9 mouse cellular contexts compared by ENCODE assay signal in the genomic region with DNA sequence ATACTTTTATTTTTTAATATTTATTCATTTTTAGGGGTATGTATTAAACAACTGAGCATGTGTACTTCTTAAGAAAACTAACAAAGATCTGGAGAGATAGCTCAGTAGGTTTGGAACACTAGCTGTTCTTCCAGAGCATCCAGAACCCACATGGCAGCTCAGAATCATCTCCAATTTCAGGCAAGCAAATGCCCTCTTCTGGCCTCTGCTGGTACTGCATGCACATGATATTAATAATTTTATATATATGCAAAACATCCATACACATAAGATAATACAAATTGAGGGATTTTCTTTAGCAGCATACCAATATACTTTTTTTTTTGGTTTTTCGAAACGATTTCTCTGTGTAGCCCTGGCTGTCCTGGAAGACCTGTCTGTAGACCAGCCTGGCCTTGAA. TPM values are rescaled to one million over a fixed set of nuclear protein-coding genes. Genes with fewer than 3 reads are reported as not detected.
A peak's percentile ranks its signal among the peaks of the same experiment; 100 is the strongest.
DNase-seq lines count a peak whose midpoint lies in the region; ATAC-seq and TF ChIP-seq lines count a peak whose summit lies in the region.
"Had no signal": no experiment of that assay in that cellular context is flagged by ENCODE, and none has a peak within 500 bp of the region (broad histone marks: within the 10 kb centered on the region; RNA-seq: fewer than 3 reads in every experiment).

No protein-coding gene starts in this region.

- TF ChIP-seq POLR2A in cortical plate, adult 2 months (IDR thresholded peaks at IDR 0.05; ENCODE audit: extremely low read depth, insufficient read depth, low read length) = no peak

- H3K36me3 ChIP-seq in heart, embryonic 10.5 days = 0 out of 2 replicates have a peak, but pooled peaks cover under 1% of the 10 kb centered on the region
- peaks cover 2% of the 10 kb centered on the region; the same call in 1 of the 2 replicates for H3K36me3 ChIP-seq in E14TG2a.4 (ENCODE audit: insufficient read depth, low read length)
- H3K36me3 ChIP-seq: stomach, embryonic 15.5 days had no signal

- H3K4me1 ChIP-seq in heart, embryonic 10.5 days = peaks cover 5% of the 10 kb centered on the region; the same call in 1 of the 2 replicates
- peaks cover 16% of the 10 kb centered on the region for H3K4me1 ChIP-seq in E14TG2a.4 (replicated peaks; ENCODE audit: low read depth, low read length)
- H3K4me1 ChIP-seq in cortical plate, adult 2 months (ENCODE audit: control insufficient read depth, insufficient read depth, low read length) = 0 out of 2 replicates have a peak, but pooled peaks cover 1% of the 10 kb centered on the region

- H3K27ac ChIP-seq in heart, embryonic 10.5 days = no peak overlapping the region
- H3K27ac ChIP-seq in cortical plate, adult 2 months (ENCODE audit: insufficient read depth, low read length) = no peak overlapping the region
- H3K27ac ChIP-seq: stomach, embryonic 15.5 days had no signal

- DNase-seq in heart, adult 8-10 months (ENCODE audit: low spot score) = peak; percentile 7
- DNase-seq in heart, embryonic 10.5 days (ENCODE audit: low spot score) = no peak
- peak; percentile 80 for DNase-seq in 416B (ENCODE audit: low read depth)
- peak; percentile 62 to 69 for DNase-seq in layer of hippocampus, postnatal 10 days (ENCODE audit: low spot score in 2 of 2)
- DNase-seq in natural killer cell, adult 2 months (ENCODE audit: low spot score in 2 of 2) = peak; percentile 33 to 47

- H3K9me3 ChIP-seq in heart, embryonic 10.5 days = no peaks in the 10 kb centered on the region
- no peaks in the 10 kb centered on the region for H3K9me3 ChIP-seq in E14TG2a.4 (ENCODE audit: low read length)
- H3K9me3 ChIP-seq: stomach, embryonic 15.5 days had no signal

- WGBS in heart, embryonic 10.5 days = 61% methylated on average over 2 of the region's 2 CpGs

- H3K27me3 ChIP-seq in heart, embryonic 10.5 days (ENCODE audit: insufficient read depth, poor library complexity, severe bottlenecking) = no peaks in the 10 kb centered on the region
- H3K27me3 ChIP-seq in E14TG2a.4 (ENCODE audit: insufficient read depth, low read length) = no peaks in the 10 kb centered on the region
- H3K27me3 ChIP-seq: stomach, embryonic 15.5 days had no signal

- peak; percentile 84 for TF ChIP-seq CTCF in E14TG2a.4 (conservative IDR thresholded peaks at IDR 0.05; ENCODE audit: low read length)
- TF ChIP-seq CTCF in cortical plate, adult 2 months (IDR thresholded peaks at IDR 0.05; ENCODE audit: extremely low read depth, insufficient read depth, low read length) = peak; percentile 56

- ATAC-seq in erythroblast, adult 5-6 weeks (replicated peaks; ENCODE audit: low FRiP score, poor library complexity, severe bottlenecking) = no peak

- H3K4me3 ChIP-seq in heart, embryonic 10.5 days = no peak overlapping the region
- H3K4me3 ChIP-seq in E14TG2a.4 (replicated peaks; ENCODE audit: low read length) = no peak overlapping the region
- no peak overlapping the region for H3K4me3 ChIP-seq in cortical plate, adult 2 months (ENCODE audit: insufficient read depth, low read length)
- H3K4me3 ChIP-seq: stomach, embryonic 15.5 days had no signal

RNA-seq across cellular contexts. Expression of a gene that starts 1.9 kb away (rescaled TPM):
- total RNA-seq in heart, adult 8-10 months (2022) = 10 to 100 TPM in 3 of 4 experiments, 1 to 10 TPM in 1; 8.7 to 11.1 (median 10.3) TPM
- 13.8 and 14.3 TPM in 2 replicates for polyA plus RNA-seq in heart, embryonic 10.5 days (2016; fragmentation: Nextera tagmentation; extraction: Ambion mirVana)
- 12.0 and 13.0 TPM in 2 replicates for polyA plus RNA-seq in cortical plate, adult 2 months (2012; rRNA removed)
- total RNA-seq in layer of hippocampus, postnatal 10 days (2021) = 10 to 100 TPM; 13.4 to 14.1 TPM
- 3.3 and 3.6 TPM in 2 replicates for total RNA-seq in erythroblast, adult 5-6 weeks (2015; ENCODE audit: low replicate concordance)
- 0.70 and 2.6 TPM in 2 replicates for total RNA-seq in erythroblast, adult 5-6 weeks (2017; ENCODE audit: low replicate concordance)

RNA-seq across cellular contexts. Expression of a gene that starts 20.8 kb away (rescaled TPM):
- not detected for total RNA-seq in heart, adult 8-10 months (2022)
- polyA plus RNA-seq in heart, embryonic 10.5 days (2016; fragmentation: Nextera tagmentation; extraction: Ambion mirVana) = 0.08 TPM in 1 of 2 replicates, not detected in the other
- 0.04 and 0.21 TPM in 2 replicates for polyA plus RNA-seq in cortical plate, adult 2 months (2012; rRNA removed)
- under 1 TPM in 1 of 2 experiments, not detected in 1; 0.39 TPM for total RNA-seq in layer of hippocampus, postnatal 10 days (2021)
- not detected in 2 replicates for total RNA-seq in erythroblast, adult 5-6 weeks (2015; ENCODE audit: low replicate concordance)
- not detected in 2 replicates for total RNA-seq in erythroblast, adult 5-6 weeks (2017; ENCODE audit: low replicate concordance)
- polyA plus RNA-seq: stomach, embryonic 15.5 days had no signal

RNA-seq across cellular contexts. Expression of a gene that starts 43.3 kb away (rescaled TPM):
- total RNA-seq in heart, adult 8-10 months (2022) = 1 to 10 TPM; 6.1 to 9.6 (median 7.8) TPM
- polyA plus RNA-seq in heart, embryonic 10.5 days (2016; fragmentation: Nextera tagmentation; extraction: Ambion mirVana) = 27.9 and 28.0 TPM in 2 replicates
- 13.0 and 15.3 TPM in 2 replicates for polyA plus RNA-seq in cortical plate, adult 2 months (2012; rRNA removed)
- 10 to 100 TPM; 25.7 to 27.6 TPM for total RNA-seq in layer of hippocampus, postnatal 10 days (2021)
- 2.7 and 7.1 TPM in 2 replicates for total RNA-seq in erythroblast, adult 5-6 weeks (2015; ENCODE audit: low replicate concordance)
- total RNA-seq in erythroblast, adult 5-6 weeks (2017; ENCODE audit: low replicate concordance) = 7.9 and 8.8 TPM in 2 replicates

RNA-seq across cellular contexts. Expression of a gene that starts 43.5 kb away (rescaled TPM):
- 10 to 100 TPM; 13.9 to 18.7 (median 15.4) TPM for total RNA-seq in heart, adult 8-10 months (2022)
- 100 and 102 TPM in 2 replicates for polyA plus RNA-seq in heart, embryonic 10.5 days (2016; fragmentation: Nextera tagmentation; extraction: Ambion mirVana)
- polyA plus RNA-seq in cortical plate, adult 2 months (2012; rRNA removed) = 25.3 and 25.5 TPM in 2 replicates
- 10 to 100 TPM; 26.1 to 28.2 TPM for total RNA-seq in layer of hippocampus, postnatal 10 days (2021)
- 6.3 and 13.2 TPM in 2 replicates for total RNA-seq in erythroblast, adult 5-6 weeks (2015; ENCODE audit: low replicate concordance)
- 9.1 and 10.7 TPM in 2 replicates for total RNA-seq in erythroblast, adult 5-6 weeks (2017; ENCODE audit: low replicate concordance)

RNA-seq across cellular contexts. Expression of a gene that starts 45.3 kb away (rescaled TPM):
- total RNA-seq in heart, adult 8-10 months (2022) = not detected
- 1.0 TPM in 1 of 2 replicates, not detected in the other for polyA plus RNA-seq in heart, embryonic 10.5 days (2016; fragmentation: Nextera tagmentation; extraction: Ambion mirVana)
- polyA plus RNA-seq in cortical plate, adult 2 months (2012; rRNA removed) = not detected in 2 replicates
- total RNA-seq in layer of hippocampus, postnatal 10 days (2021) = not detected
- total RNA-seq in erythroblast, adult 5-6 weeks (2015; ENCODE audit: low replicate concordance) = not detected in 2 replicates
- not detected in 2 replicates for total RNA-seq in erythroblast, adult 5-6 weeks (2017; ENCODE audit: low replicate concordance)
